Mouse (Mus musculus) bone marrow, adult 2 months (tissue): ENCODE results near the gene 5730522E02Rik.

Experiments
- CTCF ChIP-seq: fragments of 200-500 bp; IDR thresholded peaks from 2 replicates; pipeline ENCODE4 v1.5.1; 2011; ENCODE audit warnings: low read length, control low read depth; ENCODE audit not compliant: control insufficient read depth, insufficient read depth
- POLR2A ChIP-seq: fragments of 200-500 bp; IDR thresholded peaks from 2 replicates; pipeline ENCODE4 v1.6.1; 2011; ENCODE audit warnings: low read depth, mild to moderate bottlenecking, control low read depth, low read length, borderline replicate concordance; ENCODE audit not compliant: control insufficient read depth

- peak; percentile 79 for TF ChIP-seq CTCF
- no peak for TF ChIP-seq POLR2A
These were observed 9.4 kb downstream of the 5730522E02Rik start for GRCm38 (mm10) chr11:26200970-26201777.
